ENCODE assay signal across 20 mouse cellular contexts in genomic region chr7:81575606-81576005, GRCm38 (mm10).
"Had no signal": no experiment of that assay in that cellular context is flagged by ENCODE, and none has a peak within 500 bp of the region (broad histone marks: within the 10 kb centered on the region; RNA-seq: fewer than 3 reads in every experiment).

No protein-coding gene starts in this region.

- DNase-seq: kidney, adult 11 months; kidney, adult 9 months; kidney, postnatal 14 days; kidney, postnatal 4 days; lung, adult 18-20 months; lung, postnatal 10 days; lung, postnatal 36 days; right cerebral cortex, adult 18-20 months; right cerebral cortex, postnatal 14 days; right cerebral cortex, postnatal 4 days; thymus, adult 18-20 months; thymus, postnatal 36 days had no signal

- H3K9me3 ChIP-seq: intestine, embryonic 15.5 days; lung, embryonic 15.5 days; midbrain, embryonic 12.5 days; midbrain, embryonic 15.5 days; neural tube, embryonic 12.5 days; neural tube, embryonic 15.5 days had no signal

- H3K27me3 ChIP-seq: intestine, embryonic 15.5 days; lung, embryonic 15.5 days; midbrain, embryonic 12.5 days; midbrain, embryonic 15.5 days; neural tube, embryonic 12.5 days; neural tube, embryonic 15.5 days had no signal

- H3K4me2 ChIP-seq: intestine, embryonic 15.5 days; lung, embryonic 15.5 days; midbrain, embryonic 12.5 days; midbrain, embryonic 15.5 days; neural tube, embryonic 12.5 days; neural tube, embryonic 15.5 days had no signal

- H3K4me3 ChIP-seq: intestine, embryonic 15.5 days; lung, embryonic 15.5 days; midbrain, embryonic 12.5 days; midbrain, embryonic 15.5 days; neural tube, embryonic 12.5 days; neural tube, embryonic 15.5 days had no signal

- ATAC-seq: intestine, embryonic 15.5 days; midbrain, embryonic 15.5 days had no signal

- H3K9ac ChIP-seq: intestine, embryonic 15.5 days; liver, embryonic 14.5 days; lung, embryonic 15.5 days; midbrain, embryonic 12.5 days; midbrain, embryonic 15.5 days; neural tube, embryonic 12.5 days; neural tube, embryonic 15.5 days had no signal

- H3K27ac ChIP-seq: intestine, embryonic 15.5 days; liver, embryonic 14.5 days; lung, embryonic 15.5 days; midbrain, embryonic 12.5 days; midbrain, embryonic 15.5 days; neural tube, embryonic 12.5 days; neural tube, embryonic 15.5 days; stomach, postnatal 0 days had no signal
